Mouse (Mus musculus) adrenal gland, adult 18-20 months (tissue): ENCODE data around the gene Nrros. TPM values are rescaled to one million over a fixed set of nuclear protein-coding genes. Genes with fewer than 3 reads are reported as not detected.
"Not testable (repeated sequence)": the region's sequence is repeated elsewhere in the genome, so short reads cannot be mapped to it uniquely, and the experiment has no call there.

ENCODE experiments used
- DNase-seq, 2 experiments: peaks; one replicate each; pipeline ENCODE4 v3.0.0; 2021 to 2022; ENCODE audit warnings: low spot score in 2 of 2
- total RNA-seq, 2 experiments: library from RNA; stranded (reverse); gene quantifications; 1 replicate in 1 of 2; 2 replicates in 1 of 2; pipeline ENCODE4 v1.2.3; 2021

Gene Nrros
- total RNA-seq, 2 experiments from 2014 or later: 4.6 to 7.4 TPM

DNA sequence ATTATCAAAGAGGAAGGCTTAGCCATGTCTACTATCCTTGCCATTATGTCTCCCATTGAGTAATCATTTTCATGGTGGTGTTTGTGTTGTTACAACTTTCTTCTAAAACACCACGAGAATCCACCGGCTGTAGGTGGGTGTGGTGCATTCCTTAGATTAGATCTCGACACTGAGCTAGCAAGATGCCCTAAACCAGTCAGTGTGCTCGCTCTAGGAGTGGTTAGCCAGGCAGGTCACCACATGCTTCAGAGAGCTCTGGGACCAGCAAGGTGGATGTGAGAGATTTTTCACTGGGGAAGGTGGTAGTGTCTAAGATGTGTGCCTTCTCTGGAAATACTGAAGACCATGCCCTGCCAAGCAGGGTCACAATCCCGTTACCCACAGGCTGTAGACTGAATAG lies 49.2 kb downstream of the Nrros start:
- DNase-seq: no peak

DNA sequence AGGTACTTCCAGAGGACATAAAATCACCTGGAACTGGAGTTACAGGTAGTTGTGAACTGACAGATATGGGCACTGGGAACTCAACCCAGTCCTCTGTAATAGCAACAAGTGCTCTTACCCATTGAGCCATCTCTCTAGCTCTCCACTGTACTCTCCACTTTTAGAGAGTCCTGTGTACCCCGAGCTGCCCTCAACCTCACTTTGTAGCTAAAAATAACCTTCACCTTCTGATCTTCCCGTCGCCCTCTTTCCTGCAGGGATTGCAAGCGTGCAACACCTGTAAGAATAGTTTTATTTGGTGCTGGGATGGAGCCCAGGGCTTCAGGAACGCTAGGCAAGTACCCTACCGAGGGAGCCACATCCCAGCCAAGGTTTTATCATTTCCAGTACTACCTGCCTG lies 49.6 kb downstream of the Nrros start:
- no peak for DNase-seq

DNA sequence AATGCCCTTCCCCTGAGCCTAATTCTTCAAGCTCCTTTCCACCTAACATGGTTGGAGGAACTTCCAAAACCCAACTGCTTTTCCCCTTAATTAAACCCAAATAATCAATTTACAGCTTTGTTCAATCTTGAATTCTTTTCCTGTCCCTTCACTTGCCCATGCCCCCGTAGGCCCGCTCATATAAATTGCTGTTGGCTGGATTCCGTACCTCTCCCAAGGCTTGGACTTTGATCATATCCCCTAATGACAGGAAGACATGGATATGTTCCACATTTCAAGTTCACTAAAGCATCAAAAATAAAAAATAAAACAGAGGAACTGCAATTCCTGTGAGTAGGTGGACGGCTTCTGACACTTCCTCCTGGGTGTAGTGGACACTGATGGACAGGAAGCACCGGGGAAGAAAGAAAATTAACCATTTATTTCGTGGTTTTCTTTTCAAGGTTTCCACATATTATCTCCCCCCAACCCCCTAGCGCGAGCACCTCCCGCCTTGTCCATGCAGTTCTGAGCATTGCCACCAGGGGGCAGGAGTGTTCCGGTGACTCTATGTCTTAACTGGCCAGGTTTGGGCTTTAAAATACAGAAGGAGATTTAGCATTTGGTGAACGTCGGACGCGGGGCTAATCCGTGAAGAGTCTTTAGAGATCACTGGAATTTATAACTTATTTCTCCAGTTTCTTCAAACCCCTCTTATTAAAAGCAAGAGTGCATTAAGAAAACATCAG lies 50.3 kb downstream of the Nrros start:
- DNase-seq: peak; percentile 89 to 93

DNA sequence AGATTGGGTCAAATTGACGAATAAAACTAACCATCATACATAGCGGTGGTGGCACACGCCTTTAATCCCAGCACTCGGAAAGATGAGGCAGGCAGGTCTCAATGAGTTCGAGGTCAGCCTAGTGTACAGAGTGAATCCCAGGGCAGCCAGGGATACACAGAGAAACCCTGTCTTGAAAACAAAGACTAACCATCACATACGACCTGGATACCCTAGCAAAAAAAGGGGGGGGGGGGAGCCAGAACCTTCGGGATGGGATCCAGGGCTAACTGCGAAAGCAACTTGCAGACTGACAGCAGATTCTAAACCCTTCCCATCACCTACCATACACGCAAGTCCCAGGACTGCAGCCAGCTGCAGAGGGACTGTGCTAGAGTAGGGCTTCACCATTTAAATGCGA lies 51.0 kb downstream of the Nrros start:
- no peak for DNase-seq

DNA sequence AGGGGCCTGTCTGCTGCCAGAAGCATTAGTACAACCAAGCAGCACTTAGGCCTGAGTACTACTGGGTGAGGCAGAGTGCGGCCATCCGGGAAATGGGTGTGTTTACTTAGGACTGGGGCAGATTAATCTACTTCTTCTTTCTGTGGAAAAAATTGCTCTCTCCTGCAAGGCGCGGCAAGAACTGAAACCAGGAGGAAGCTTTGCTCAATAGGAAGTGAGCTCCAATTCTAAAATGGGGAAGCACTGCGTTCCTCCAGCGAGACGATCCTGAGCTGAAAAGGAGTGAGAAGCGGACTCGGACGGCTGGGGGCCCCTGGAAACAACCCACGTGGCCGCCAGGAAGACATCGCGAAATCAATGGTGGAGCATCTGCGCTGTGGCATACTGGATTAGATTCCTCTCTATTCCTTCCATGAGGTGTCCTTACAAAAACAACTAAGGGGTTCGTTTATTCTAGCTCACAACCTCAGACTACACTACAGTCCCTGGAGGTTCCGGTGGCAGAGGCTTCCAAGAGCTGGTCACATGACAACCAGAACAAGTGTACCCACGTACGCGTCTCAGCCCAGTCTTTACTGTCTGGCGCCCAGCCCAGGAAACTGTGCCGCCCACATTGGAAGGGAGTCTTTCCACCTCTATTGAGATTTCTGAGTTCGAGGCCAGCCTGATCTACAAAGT lies 51.7 kb downstream of the Nrros start:
- DNase-seq: peak in 1 of 2 experiments; percentile 49

DNA sequence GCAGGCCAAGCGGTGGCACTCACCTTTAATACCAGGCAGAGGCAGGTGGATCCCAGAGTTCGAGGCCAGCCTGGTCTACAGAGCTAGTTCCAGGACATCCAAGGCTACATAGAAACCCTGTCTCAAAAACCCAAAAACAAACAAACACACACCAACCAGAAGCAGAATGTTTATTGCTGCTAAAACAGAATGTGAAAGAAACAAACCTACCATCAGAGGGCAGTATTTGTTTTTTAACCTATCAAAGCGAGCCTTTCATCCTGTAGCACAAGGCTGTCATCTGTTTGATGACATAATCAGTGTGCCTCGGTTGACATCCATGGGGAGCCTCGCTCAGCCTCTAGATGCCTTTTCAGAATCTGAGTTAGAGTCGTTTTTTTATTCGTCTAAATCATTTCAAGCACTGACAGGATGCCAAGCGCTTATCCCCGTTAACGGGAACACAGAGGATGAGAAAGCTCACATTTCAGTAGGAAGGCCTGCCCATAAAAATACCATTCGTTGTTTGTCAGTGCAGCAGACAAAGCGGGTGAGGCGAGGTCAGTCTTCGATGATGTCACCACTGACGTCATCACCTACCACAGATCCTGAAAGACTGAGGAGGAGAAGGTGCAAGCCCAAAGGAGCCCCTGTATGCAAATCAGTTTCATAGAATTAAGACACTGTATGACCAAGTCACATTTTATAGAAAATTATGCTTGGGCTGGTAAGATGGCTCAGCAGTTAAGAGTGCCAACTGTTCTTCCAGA lies 54.3 kb downstream of the Nrros start:
- no peak for DNase-seq

DNA sequence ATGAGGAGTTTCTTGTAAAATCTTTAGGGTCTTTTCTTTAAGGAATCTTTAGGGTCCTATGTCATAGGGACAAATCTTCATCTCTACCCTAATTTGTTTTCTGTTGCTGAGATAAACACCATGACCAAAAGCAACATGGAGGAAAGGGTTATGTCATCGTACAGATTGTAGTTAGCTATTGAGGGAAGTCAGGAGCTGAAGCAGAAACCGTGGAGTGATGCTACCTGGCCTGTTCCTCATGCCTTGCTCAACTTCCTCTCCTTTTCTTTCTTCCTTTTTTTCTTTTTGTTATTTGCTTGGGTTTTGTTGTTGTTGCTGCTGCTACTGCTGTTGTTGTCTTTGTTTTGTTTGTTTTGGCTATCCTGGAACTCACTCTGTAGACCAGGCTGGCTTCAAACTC lies 56.8 kb downstream of the Nrros start:
- no peak for DNase-seq

DNA sequence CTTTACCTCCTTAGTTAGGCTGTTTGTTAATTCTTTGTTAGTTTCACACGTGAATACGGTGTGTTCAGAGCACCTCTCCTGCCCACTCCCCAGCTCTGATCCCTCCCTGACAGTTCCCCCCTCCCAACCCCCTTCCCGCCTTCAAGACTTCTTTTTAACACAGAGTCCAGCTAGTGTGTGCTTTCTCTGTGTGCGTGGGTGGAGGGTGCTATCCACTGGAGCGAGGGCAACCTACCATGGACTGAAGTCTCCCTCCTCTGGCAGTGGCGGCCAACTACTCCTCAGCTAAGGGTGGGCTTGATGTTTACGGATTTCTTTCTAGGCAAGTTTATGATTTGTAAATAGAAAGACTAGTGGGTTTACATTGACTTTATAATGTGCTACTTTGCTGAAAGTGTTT lies 57.2 kb downstream of the Nrros start:
- no peak for DNase-seq

DNA sequence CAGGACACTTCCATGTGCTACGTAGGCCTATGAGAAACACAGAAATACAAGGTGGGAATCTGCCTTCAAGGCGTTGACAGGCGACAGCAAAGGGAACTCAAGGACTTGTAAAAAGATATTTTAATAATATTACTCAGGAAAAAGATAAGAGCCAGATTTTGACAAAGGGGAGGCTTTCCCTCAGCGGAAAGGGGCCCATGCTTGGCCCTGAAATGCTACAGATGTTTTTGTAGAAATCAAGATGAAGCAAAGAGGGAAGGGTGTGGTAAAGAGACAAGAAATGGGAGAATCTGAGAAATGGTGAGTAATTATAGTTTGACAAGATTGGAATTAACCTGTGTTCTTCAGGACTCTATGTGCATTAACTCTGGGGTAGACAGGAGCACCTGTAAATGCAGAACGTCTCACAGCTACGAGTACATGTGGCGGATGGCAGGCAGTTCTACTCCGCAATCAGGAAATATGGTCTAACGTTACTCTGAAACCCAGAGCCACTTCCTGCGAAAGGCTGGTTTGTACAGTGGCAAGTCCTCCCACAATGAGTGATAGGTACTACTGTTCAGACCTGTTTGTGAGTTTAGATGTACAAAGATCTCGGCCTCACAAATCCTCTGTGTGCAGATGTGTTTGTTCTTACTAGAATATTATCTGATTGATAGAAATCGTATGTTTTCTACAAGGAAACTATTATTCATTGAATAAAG lies 57.9 kb downstream of the Nrros start:
- DNase-seq: no peak

DNA sequence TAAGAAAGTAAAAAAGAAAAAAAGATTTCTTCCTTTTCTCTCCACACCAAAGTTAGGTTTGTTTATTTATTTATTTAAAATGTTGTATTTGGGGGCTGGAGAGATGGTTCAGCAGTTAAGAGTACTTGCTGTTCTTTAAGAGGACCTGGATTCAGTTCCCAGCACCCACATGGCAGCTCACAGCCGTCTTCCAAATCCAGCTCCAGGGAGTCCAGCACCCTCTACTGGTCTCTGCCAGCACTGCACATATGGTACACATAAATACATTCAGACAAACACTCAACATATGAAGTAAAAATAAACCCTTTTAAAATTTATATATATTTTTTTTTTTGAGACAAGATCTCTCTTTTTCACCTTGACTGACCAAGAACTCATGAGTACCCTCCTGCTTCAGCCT lies 59.7 kb downstream of the Nrros start:
- no peak for DNase-seq

DNA sequence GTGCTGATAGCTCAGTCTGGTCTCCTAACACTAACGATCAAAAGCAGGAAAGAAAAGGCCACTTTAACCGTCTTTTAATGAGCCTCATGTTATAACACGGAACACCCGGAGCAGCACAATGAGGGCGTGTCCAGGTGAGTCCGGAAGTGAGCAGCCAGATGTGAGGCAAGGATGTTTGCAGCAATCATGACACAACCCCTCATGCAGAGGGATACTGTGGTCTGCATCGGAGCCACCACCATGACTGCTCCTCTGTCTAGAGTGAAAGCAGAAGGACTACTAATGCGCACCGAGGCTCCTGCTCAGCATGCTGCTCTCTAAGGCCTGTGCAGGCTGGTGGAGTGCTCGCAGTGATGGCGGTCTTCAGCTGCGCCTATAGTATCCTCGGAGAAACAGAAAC lies 63.1 kb downstream of the Nrros start:
- DNase-seq: no peak

DNA sequence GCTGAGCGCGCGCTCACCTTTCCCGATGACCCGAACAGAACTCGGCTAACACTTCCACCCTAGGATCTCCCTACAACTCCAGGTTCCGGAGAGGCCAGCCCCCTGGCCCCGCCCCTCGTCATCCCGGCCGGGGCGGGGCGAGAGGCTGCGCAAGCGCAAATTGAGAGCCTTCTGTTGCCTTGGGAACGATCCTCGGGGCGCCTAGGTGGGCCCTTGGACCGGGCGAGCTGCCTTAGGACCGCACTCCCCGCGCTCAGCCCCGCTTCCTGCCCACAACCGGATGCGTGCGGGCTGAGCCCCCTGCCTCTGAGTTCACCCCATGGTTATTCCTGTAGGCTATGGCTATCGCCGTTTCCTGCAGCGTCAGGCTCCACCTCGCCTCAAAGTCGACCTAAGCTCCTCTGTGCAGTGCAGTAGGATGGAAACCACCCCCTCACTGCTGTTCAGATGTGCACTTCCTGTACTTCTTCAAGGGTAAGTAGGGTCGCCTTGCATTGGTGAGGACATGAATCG lies 65.7 kb downstream of the Nrros start, which contains the start of the genes Pigx and Cep19:
TSS of gene Pigx (minus strand) at position 103 of the 513 bp plus-strand sequence.
TSS of gene Cep19 (plus strand) at position 163 of the 513 bp plus-strand sequence.
- peak; percentile 89 to 92 for DNase-seq

DNA sequence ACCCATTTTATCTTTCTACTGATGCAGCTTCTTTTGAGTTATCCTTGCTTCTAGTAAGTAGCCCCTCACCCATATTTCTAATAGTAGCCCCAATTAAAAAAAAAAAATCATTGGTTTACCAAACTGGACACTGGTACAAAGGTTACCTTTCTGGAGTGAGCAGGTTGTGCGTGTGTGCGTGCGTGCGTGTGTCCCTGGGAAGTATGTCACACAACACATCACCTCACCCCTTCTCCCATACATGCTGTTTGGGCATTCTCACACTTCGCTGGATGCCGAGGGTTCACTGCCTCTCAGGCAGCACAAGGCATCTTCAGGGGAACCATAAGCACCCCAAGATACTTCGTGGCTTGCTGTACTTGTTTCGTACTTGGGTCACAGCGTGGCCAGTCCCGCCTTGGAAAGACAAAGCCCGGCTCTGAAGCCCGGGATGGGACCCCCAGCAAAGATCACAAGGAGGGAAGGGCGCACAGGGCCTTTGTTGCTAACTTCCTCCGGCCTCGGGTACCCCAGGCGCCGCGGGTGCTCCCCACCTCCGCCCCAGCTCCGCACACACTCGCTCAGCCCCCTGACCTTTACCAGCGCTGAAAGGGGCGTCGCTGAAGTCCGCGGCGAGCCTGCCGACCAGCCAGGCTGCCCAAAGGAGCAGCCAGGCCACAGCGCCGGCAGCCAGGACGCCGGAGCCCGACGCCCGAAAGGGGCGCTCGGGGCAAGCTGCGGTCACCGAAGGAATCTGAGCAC lies 66.3 kb downstream of the Nrros start:
- DNase-seq: no peak

DNA sequence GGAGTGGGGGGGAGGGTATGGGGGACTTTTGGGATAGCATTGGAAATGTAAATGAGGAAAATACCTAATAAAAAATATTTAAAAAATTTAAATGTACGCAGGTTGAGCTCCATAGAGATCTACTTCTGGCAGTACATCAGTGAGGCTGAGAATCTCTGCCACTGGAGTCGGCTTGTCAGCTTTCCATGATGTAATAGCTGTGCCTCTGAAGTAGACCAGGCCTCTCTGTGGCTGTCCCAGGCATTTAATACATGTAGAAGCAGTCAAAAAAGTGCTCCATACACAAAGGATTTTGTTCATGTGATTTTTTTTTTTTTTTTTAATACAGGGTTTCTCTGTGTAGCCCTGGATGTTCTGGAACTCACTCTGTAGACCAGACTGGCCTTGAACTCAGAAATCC lies 67.6 kb downstream of the Nrros start:
- not testable (repeated sequence) for DNase-seq

Other genes with a start within 250 kb of the Nrros start
- gene Pigz, start 231.7 kb downstream of the Nrros start, total RNA-seq: under 1 TPM; 0.36 to 0.77 TPM
- gene 0610012G03Rik, start 217.1 kb downstream of the Nrros start, total RNA-seq: 10 to 100 TPM; 41.8 to 55.2 TPM
- 10 to 100 TPM; 55.4 to 56.1 TPM for gene Ncbp2, start 217.1 kb downstream of the Nrros start, total RNA-seq
- 10 to 100 TPM; 22.9 to 25.7 TPM for gene Senp5, start 162.3 kb downstream of the Nrros start, total RNA-seq
- gene Pak2, start 86.3 kb downstream of the Nrros start, total RNA-seq: 10 to 100 TPM; 59.2 to 65.6 TPM
- gene Pigx, start 65.9 kb downstream of the Nrros start, total RNA-seq: 10 to 100 TPM; 29.2 to 30.3 TPM
- gene Cep19, start 65.8 kb downstream of the Nrros start, total RNA-seq: 1 to 10 TPM; 8.4 to 9.2 TPM
- not detected for gene Bex6, start 14.2 kb upstream of the Nrros start, total RNA-seq
- gene Fbxo45, start 81.6 kb upstream of the Nrros start, total RNA-seq: 10 to 100 TPM; 13.6 to 16.2 TPM
- gene Wdr53, start 81.6 kb upstream of the Nrros start, total RNA-seq: 10 to 100 TPM; 12.5 to 14.1 TPM
- under 1 TPM in 1 of 2 experiments, not detected in 1; 0.22 TPM for gene Smco1, start 105.9 kb upstream of the Nrros start, total RNA-seq
- 10 to 100 TPM; 18.9 to 26.9 TPM for gene Rnf168, start 111.9 kb upstream of the Nrros start, total RNA-seq
- 10 to 100 TPM; 38.0 to 54.8 TPM for gene Ubxn7, start 166.7 kb upstream of the Nrros start, total RNA-seq
- 1 to 10 TPM in 1 of 2 experiments, under 1 TPM in 1; 0.33 to 1.3 TPM for gene Tm4sf19, start 234.9 kb upstream of the Nrros start, total RNA-seq